Mouse (Mus musculus): ENCODE data around the gene Plxna1.

Plxna1 gene

DNA sequence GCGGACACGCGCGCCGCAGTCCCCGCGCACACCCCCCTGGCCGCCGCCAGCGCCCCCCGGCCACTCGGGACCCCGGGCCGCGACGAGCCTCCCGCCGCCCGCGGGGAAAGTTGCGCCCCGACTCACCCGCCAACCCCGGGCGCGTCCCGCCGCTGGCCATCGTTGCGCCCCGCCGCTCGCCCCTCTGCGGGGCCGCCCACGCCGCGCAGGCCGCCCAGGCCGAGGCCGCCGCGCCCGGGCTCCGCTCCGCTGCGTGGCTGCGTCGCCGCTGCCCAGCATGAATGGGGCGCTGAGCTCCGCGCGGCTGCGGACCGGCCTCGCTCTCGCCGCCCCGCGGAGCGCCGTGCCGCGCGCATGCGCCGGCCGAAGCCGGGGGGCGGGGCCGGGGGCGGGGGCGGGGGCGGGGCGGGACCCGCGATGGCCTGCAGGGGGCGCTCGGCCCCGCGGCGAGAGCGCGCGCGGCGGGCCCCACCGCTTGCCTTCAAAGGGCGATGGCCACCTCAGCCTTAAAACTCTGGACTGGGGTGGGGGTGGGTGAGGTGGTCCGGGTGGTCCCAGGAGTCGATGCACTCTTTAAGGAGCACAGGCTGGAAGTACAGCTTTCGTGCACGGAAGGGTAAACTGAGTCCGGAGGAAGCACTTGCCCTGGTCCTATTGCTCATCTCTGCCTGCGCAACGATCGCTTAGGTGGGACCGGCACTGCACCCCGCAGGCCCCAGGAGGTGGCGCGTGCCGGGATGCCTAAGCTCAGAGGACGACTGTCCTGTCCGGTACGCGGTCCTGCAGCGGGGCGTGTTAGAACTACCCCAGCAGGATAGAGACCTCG is at the start of gene Plxna1:
Plxna1 (minus strand) TSS at position 340 of the 826 bp plus-strand sequence.
- DNase-seq = peak; percentile 31

GRCm38 (mm10) chr6:89409041-89409440 is 46.6 kb upstream of the Plxna1 start:
- DNase-seq = no peak

DNA sequence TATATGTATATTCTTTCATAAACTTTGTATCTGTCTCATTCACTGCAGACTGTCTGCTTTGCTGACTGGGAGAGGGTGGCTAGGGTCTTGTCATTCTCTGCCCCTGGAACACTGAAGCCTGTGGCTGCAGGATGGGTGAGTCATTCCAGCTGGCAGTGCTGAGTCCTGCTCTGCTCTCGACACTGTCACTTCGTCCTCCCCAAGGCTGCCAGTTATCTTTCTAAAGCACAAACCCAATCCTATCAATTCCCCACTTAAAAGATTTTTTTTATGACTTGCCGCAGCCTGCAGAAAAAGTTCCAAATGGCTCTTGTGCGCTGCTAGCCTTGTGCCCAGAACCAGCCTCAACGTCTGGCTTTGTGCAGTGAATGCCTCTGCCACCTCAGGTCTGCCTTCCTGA is 45.8 kb upstream of the Plxna1 start:
- no peak for DNase-seq

DNA sequence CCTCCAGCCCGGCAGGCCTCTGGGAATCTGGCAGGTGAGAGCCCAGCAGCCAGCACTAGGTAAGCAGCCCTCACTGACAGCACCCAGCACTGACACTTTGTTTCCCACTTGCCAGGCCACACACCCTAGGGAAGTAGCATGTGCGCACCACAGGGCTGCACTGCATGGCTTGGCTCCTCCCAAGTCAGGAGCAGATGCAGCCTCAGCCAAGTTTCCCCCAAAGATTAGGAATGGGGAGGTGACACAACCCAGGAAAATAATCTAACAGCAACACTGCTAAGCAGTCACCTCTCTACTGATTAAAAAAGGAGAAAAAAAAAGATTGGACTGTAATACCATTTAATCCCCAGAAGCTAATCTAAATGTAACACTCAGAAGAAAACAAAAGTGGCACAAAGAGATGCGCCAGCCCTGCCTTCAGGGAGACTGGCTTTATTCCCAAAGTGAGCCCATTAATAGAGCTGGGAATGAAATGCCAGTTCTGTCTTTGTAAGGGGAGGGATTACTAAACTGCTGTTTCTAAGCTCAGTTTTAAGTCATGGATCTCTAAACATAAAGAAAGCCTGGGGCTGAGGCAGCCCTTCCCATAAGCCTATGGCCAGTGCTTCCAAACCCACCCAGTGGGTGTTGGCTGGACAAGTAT is 44.9 kb upstream of the Plxna1 start:
- no peak for DNase-seq

DNA sequence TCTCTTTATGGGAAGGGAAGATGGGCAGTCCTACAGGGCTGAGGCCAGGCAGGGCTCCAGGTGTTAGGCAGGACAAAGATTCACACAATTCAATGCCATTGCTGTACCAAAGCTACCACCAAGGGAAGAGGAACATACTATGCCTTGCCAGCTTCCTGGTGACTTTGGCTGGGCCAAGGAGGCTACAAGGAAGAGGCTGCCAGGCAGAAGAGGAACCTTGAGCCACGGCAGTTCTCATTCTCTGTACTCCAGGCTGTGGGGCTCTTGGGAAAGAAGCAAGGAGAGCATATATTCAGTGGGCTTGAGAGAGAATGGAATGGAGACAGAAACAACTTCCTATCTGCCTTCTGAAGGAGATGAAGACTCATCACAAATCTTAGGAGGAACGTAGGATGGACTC is 42.5 kb upstream of the Plxna1 start:
- no peak for DNase-seq

- DNase-seq = no peak
These were observed 41.1 kb upstream of the Plxna1 start for GRCm38 (mm10) chr6:89403257-89404225.

- no peak for DNase-seq
These were observed 40.0 kb upstream of the Plxna1 start for GRCm38 (mm10) chr6:89402406-89402805.

- no peak for DNase-seq
These were observed 37.1 kb upstream of the Plxna1 start for GRCm38 (mm10) chr6:89399564-89399963.

- no peak for DNase-seq
These were observed 35.5 kb upstream of the Plxna1 start for GRCm38 (mm10) chr6:89397919-89398318.

DNA sequence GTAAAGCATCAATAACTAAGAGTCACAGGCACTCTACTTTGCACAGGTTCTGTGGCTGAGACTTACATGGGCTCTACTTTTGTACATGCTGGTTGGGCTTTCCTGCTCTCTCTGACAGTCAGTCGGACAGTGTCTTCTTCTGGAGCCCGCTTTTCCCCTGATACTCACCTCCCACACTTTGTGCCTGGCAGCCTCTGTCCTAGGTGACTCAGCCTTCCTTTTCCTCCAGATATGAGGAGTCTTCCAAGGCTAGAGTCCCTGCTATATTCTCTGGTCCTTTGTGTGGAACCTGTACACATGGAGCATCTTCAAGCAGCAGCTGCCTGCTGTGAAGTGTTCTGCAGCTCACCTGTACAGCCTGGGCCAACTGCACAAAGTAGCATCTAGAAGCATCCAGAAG is 31.4 kb upstream of the Plxna1 start:
- DNase-seq = no peak

DNA sequence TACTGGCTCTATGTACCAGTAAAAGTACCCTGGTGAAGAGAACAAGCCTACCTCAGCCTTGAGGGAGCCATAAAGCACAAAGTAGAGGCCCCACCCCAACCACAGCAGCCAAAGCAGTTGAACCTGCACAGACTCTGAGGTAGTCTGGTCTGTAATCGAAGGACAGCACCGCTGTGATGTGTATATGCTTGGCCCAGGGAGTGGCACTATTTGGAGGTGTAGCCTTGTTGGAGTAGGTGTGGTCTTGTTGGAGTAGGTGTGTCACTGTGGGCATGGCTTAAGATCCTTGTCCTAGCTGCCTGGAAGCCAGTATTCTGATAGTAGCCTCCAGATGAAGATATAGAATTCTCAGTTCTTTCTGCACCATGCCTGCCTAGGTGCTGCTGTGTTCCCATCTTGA is 29.8 kb upstream of the Plxna1 start:
- no peak for DNase-seq

- DNase-seq = no peak
These were observed 27.4 kb upstream of the Plxna1 start for GRCm38 (mm10) chr6:89389771-89390170.

- no peak for DNase-seq
These were observed 24.5 kb upstream of the Plxna1 start for GRCm38 (mm10) chr6:89386956-89387355.

DNA sequence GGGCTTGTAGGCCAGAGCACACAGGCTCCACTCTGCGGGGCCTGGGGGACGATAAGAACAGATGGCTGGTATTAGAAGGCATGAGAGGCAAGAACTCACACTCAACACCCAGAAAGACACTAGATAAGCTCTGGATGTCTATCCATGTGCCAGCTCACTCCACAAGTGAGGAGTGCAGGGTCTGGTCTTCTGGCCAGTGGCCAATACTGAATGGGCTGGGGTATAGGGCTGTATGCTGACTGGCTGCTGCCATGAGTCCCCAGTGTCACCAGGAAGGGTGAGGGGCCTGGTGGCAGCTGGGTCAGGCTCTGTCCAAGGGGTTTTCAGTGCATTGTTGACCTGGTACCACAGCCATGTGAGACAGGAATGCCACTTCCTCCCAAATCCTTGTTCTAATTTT is 22.3 kb upstream of the Plxna1 start:
- no peak for DNase-seq

GRCm38 (mm10) chr6:89381851-89382250 is 19.4 kb upstream of the Plxna1 start:
- DNase-seq = no peak

DNA sequence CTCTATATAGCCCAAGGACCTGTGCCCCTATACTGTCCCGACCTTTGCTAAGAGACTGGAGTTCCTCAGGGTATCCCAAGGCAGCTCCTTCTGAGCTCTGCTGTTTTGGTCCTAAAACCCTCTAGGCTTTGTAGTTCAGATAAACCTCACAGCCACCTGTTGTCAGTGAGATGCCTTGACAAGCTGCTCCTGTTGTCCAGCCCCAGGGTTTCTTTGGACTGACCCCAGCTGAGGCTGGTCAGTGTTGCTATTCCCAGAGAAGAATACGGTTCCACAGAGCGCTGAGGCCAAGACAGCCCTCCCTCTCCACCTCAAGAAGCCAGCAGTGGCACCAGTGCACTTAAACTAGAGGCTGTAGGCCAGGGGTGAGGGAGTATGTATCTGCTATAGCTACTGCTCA is 18.8 kb upstream of the Plxna1 start:
- DNase-seq = no peak

- no peak for DNase-seq
These were observed 18.3 kb upstream of the Plxna1 start for GRCm38 (mm10) chr6:89380751-89381150.

GRCm38 (mm10) chr6:89378264-89378663 is 15.8 kb upstream of the Plxna1 start:
- no peak for DNase-seq

DNA sequence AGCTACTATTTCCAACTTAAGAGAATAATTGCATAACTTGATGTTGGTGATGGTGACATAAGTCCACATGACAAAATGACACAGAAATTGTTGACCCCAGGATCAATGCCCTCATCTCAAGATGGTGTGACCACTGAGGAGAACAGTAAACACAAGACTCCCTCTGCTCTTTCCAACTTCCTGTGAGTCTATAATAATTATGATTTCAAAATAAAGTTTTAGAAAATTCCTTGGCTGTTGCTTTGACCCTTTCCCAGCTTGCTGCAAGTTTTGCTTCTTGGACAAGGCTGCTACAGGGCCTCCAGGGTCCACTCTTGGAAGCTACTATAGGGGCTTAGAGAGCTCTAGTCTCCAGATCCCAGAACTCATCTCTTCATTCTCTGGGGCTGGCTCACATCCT is 6.4 kb upstream of the Plxna1 start:
- no peak for DNase-seq

- DNase-seq = no peak
These were observed 1.9 kb upstream of the Plxna1 start for GRCm38 (mm10) chr6:89364342-89364741.

- DNase-seq = no peak
These were observed 659 bp upstream of the Plxna1 start for GRCm38 (mm10) chr6:89363107-89363451.

GRCm38 (mm10) chr6:89361418-89362280 is 771 bp downstream of the Plxna1 start:
- no peak for DNase-seq
